Mouse (Mus musculus): Measurements from ENCODE around the gene Olfm3.

- TF ChIP-seq CTCF (IDR thresholded peaks at IDR 0.05; ENCODE audit: borderline replicate concordance, control insufficient read depth, extremely low read depth, insufficient read depth, low read length, poor library complexity), result no peak
- no peak for TF ChIP-seq POLR2A (IDR thresholded peaks at IDR 0.05; ENCODE audit: control insufficient read depth, extremely low read depth, insufficient read depth, low read length, poor library complexity)
Observed at GRCm38 (mm10) chr3:115174625-115175024, 270.7 kb downstream of the Olfm3 start.

All from thymus, adult 2 months (tissue).